Mouse (Mus musculus) erythroblast, embryonic 14.5 days (primary cell): ENCODE measurements around the gene Snrk.

Source experiments
- GATA1 ChIP-seq: IDR thresholded peaks from 2 replicates; pipeline ENCODE4 v1.6.1; 2012; ENCODE audit warnings: low read length, inconsistent platforms, mixed read lengths
- TAL1 ChIP-seq: IDR thresholded peaks from 3 replicates; pipeline ENCODE4 v1.6.1; 2012; ENCODE audit warnings: low read length, inconsistent platforms, mixed read lengths

DNA sequence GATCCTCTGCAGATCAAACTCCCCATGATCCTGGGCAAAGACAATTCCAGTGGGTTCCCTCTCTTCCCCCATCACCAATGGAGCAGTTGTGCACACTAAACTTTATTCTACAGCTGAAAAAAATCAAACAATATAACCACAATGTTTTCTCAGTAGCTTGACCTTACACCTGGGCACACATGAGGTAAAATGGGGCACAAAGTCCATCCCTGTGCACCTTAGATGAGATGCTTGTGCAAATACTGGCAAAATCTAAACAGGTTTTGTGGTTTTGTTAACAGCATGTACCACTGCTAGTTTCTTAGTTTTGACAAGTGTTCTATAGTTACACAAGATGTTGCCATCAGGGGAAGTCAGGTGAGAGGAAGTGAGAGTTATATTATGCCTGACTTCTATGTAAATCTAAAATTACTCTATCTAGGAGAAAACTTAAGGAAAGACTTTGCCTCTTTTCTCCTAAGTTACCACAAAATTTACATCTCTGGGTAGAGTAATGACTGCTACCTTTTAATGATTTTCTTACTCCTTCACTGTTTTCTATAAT, 16.4 kb upstream of the Snrk start:
- TF ChIP-seq TAL1 = no peak
- TF ChIP-seq GATA1 = no peak
